Mouse (Mus musculus): ENCODE results near the gene Rbm20.

- TF ChIP-seq CTCF (IDR thresholded peaks at IDR 0.05; ENCODE audit: insufficient read depth, low read length) (no peak), POLR2A (IDR thresholded peaks at IDR 0.05; ENCODE audit: borderline replicate concordance, extremely low read depth, low read depth, low read length) (no peak)
Measured at GRCm38 (mm10) chr19:53856794-53857193, 179.7 kb downstream of the Rbm20 start.

All from lung, adult 2 months (tissue).